Mouse (Mus musculus) Patski (cell line): ENCODE measurements around the gene Psmb5. TPM values are rescaled to one million over a fixed set of nuclear protein-coding genes. Genes with fewer than 3 reads are reported as not detected.

Experiments used
- ATAC-seq: fragments of 100-300 bp; one replicate; pipeline ENCODE4 v1.8.0; 2021
- CTCF ChIA-PET: fragments of 350-600 bp; sonication (Branson Sonifier 250); formaldehyde crosslinking; loops from one replicate; lab custom pipeline; 2022; ENCODE audit warnings: inconsistent platforms; lab: Charles Lee
- POLR2A ChIA-PET: fragments of 350-600 bp; sonication (Branson Sonifier 250); formaldehyde crosslinking; loops from one replicate; lab custom pipeline; 2022; ENCODE audit warnings: antibody characterized with exemption, inconsistent platforms; lab: Charles Lee
- DNase-seq: peaks from one replicate; pipeline ENCODE4 v3.0.0-alpha.2; 2011; ENCODE audit warnings: low read depth, low spot score
- H3K27me3 ChIP-seq: fragments of 371-371 bp; one replicate; pipeline ENCODE4 v1.5.1; 2021
- CTCF ChIP-seq: fragments of 100-300 bp; IDR thresholded peaks from one replicate; pipeline ENCODE4 v1.5.1; 2021
- in situ Hi-C: fragments of 300-500 bp; cut with MboI; formaldehyde crosslinking; loops from 3 replicates; pipeline ENCODE4 v1.11.1; 2018; ENCODE audit warnings: low pct_unique_long_range_greater_than_20kb, mixed read lengths
- polyA plus RNA-seq: library from polyadenylated mRNA; unstranded; gene quantifications from one replicate; pipeline ENCODE4 v1.2.3, GENCODE M21; 2021

Gene Psmb5
- polyA plus RNA-seq, 1 experiment from 2014 or later: 335 TPM

DNA sequence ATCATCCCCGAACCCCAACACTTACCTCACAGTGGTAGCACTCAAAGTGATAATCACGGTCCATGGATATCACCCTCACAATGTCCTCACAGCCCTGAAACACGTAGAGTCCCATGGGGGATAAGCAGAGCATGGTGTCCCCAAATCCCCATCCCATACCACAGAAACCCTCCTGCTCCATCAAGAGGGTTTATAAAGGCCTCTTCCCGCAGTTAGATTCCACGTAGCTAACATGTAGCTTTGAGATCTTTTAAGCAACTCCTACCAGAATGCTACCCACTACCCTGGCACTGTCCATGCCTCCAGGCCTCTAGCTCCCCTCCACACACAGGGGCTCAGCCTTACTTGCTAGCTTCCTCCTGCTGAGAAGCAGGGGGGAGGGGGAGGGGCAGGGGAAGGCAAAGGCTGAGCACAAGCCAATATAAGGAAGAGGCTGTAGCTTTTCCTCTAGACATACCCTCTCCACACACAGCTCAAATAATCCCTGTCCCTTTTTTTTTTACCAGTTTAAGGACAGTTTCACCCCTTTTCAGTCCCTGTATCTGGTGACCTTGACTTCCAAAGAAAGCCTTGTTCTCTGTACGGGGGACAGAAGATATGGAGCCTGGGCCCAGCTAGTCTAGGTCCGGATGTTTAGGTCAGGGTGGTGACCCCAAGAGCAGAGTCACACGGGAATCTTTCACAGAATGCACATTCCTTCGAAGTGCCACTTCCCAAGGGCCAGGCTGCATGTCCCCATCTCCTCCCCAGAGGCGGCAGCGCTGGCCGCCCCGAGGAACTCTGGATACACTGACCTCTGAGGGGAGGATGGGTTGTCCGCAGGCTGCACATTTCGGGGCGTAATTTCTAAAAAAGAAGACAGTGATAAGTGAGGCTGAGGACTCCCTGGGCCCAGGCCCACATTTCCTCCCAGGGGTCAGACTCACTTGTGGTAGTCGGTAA, 48.1 kb downstream of the Psmb5 start:
- no peaks in the 10 kb centered on the region for H3K27me3 ChIP-seq
- no peak for DNase-seq
- TF ChIP-seq CTCF: no peak
- ChIA-PET CTCF (interaction anchor here (0.7 to 2.3 kb wide), 13 partner anchors 8 to 116 kb away, joined by 3 to 10 read pairs (median 4); partner anchors contain the start of genes 1700123O20Rik, 4931414P19Rik, Ajuba and Haus4), POLR2A (interaction anchor here (0.7 to 0.8 kb wide), 2 partner anchors 42 to 303 kb away, joined by 3 to 4 read pairs; no protein-coding TSS in a partner anchor)
- no peak for ATAC-seq
- in situ Hi-C loops: loop anchor here (10.0 kb wide), 1 partner anchor 345 kb away; no protein-coding TSS in a partner anchor

DNA sequence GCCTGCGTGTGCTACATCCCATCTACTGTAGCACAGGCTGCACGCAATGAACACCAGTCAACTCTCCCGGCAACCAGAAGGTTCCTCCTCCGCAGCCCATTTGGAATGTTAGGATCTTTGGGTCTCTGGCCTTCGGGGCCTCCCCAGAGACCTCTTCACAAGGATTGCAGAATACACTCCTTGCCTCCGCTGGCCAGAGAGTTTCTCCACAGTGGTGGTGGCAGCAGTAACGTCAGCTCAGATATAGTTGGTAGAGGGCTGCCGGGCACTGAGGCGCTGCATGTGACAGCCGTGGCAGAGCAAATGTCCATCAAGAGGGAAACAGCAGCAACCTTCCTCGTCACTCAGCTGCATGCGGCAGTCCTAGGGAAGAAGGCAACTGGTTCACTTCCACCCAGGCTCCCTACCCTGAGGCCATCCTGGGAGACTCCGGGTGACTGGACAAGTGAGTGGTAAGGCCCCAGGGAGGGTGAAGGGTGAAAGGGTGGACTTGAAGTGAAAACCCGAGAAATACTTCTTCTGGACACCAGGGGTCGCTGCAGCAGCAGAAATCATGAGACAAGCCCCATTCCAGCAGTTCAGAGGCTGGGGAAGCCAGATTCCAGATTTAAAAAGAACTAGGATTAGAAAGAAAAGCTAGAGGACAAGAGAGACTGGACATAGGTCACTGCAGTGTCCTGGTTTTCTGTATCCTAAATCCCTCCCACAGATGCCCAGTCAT, 49.0 kb downstream of the Psmb5 start:
- in situ Hi-C loops: no loop called here
- POLR2A ChIA-PET: interaction anchor here (0.7 to 3.0 kb wide), 3 partner anchors 10 to 304 kb away, joined by 3 to 9 read pairs (median 4); no protein-coding TSS in a partner anchor
- DNase-seq: no peak
- no peaks in the 10 kb centered on the region for H3K27me3 ChIP-seq
- TF ChIP-seq CTCF: no peak
- CTCF ChIA-PET: interaction anchor here (0.7 to 2.3 kb wide), 13 partner anchors 9 to 117 kb away, joined by 3 to 10 read pairs (median 4); partner anchors contain the start of genes 1700123O20Rik, 4931414P19Rik, Ajuba and Haus4
- no peak for ATAC-seq

Other genes with a start within 250 kb of the Psmb5 start
- gene Slc7a7, start 200.2 kb downstream of the Psmb5 start, polyA plus RNA-seq: 8.2 TPM
- gene Mrpl52, start 191.1 kb downstream of the Psmb5 start, polyA plus RNA-seq: 222 TPM
- 35.9 TPM for gene Mmp14, start 186.4 kb downstream of the Psmb5 start, polyA plus RNA-seq
- 185 TPM for gene Lrp10, start 153.9 kb downstream of the Psmb5 start, polyA plus RNA-seq
- gene Rem2, start 141.9 kb downstream of the Psmb5 start, polyA plus RNA-seq: 0.27 TPM
- gene Prmt5, start 100.5 kb downstream of the Psmb5 start, polyA plus RNA-seq: 57.4 TPM
- gene Haus4, start 63.4 kb downstream of the Psmb5 start, polyA plus RNA-seq: 23.3 TPM
- 91.9 TPM for gene Ajuba, start 40.5 kb downstream of the Psmb5 start, polyA plus RNA-seq
- gene 4931414P19Rik, start 12.0 kb downstream of the Psmb5 start, polyA plus RNA-seq: 12.2 TPM
- 0.01 TPM for gene Psmb11, start 3.4 kb upstream of the Psmb5 start, polyA plus RNA-seq
- gene Gm17606, start 22.9 kb upstream of the Psmb5 start, polyA plus RNA-seq: not detected
- gene Cdh24, start 23.3 kb upstream of the Psmb5 start, polyA plus RNA-seq: 7.0 TPM
- gene 1700123O20Rik, start 68.2 kb upstream of the Psmb5 start, polyA plus RNA-seq: 69.8 TPM
- gene Acin1, start 68.9 kb upstream of the Psmb5 start, polyA plus RNA-seq: 215 TPM
- 0.03 TPM for gene Gm29776, start 80.8 kb upstream of the Psmb5 start, polyA plus RNA-seq
- gene Cebpe, start 94.2 kb upstream of the Psmb5 start, polyA plus RNA-seq: not detected
- gene Slc7a8, start 163.9 kb upstream of the Psmb5 start, polyA plus RNA-seq: 0.04 TPM
- gene Rnf212b, start 196.1 kb upstream of the Psmb5 start, polyA plus RNA-seq: not detected